Mouse (Mus musculus): ENCODE results near the gene Prpf18.
A peak's percentile ranks its signal among the peaks of the same experiment; 100 is the strongest.
"Not testable (repeated sequence)": the region's sequence is repeated elsewhere in the genome, so short reads cannot be mapped to it uniquely, and the experiment has no call there.

Gene Prpf18

DNA sequence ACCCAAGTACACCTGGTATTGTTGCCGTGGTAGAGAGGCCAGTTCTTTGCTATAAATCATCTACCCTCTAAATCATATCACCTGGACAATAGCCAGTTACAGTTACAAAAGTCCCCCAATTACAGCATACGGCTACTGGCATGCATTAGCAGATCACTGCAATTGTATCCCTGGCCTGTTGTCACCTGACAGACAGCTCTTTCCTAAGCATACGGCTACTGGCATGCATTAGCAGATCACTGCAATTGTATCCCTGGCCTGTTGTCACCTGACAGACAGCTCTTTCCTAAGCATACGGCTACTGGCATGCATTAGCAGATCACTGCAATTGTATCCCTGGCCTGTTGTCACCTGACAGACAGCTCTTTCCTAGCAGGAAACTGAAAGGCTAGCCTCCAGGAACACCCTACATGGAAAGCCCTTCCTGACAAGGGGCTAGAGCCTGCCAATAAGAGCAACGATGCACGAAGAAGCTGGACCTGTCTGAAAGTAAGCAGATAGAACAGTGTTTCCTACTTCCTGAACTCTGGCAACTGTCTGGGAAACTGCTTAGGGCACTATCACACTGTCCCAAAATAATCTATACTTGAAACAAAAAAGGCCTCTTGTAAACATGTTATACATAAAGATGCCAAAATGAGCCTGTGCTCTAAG lies 37.5 kb downstream of the Prpf18 start:
- DNase-seq (ENCODE audit: low spot score in 2 of 2) = not testable (repeated sequence)

DNA sequence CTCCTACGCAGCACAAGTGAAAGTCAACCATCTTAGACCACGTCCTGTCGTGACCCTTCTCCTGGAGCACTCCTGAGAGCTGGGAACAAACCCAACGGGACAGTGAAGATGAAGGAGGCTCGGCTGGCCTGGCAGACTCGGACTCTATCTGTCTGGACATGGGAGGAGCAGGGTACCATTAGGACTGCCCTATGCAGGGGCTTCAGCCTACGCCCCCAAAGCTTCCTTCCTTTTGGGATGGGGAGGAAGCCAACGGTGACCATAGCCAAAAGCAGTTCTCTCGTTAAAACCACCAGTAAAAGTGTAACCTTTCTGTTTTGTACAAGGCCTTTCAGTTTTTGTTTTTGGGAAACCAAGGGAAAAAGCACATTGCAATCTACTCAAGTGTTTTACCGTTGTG lies 40.2 kb downstream of the Prpf18 start:
- no peak for DNase-seq (ENCODE audit: low spot score in 2 of 2)

DNA sequence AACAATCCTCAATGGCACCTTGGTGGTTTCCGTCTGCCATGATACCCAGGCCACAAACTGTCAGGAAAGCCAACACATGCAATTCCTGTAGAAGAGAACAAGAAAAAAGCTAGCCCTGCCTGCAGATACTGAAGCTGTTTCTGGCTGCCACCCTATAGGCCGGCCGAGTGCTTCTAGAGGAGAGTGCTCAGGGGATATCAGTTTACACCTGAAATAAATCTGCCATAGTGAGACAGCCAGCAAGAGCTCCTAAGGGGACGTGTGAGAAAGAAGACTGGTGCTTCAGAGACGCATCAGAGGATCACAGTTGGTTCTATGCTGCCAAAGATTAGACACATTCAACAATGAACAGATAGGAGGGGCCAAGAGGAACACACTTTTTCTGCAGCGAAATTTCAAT lies 40.6 kb downstream of the Prpf18 start:
- DNase-seq (ENCODE audit: low spot score in 2 of 2) = no peak

DNA sequence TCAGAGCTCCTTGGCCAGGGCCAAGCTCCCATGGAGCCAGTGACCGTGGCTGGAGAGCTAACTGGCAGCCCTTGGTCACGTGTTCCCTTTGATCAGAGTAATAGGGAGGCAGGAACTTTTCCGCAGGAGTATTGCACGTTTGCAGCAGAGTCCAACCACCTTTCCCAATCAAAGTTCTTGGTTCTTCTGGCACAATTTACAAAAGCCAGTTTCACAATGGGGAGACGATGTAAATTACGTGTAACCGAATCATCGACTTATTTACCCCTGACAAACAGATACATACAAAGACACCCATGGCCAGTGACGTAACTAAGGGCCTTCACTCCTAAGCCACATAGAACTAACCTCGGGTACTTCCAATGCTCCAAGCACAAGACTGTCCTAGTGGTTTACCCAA lies 42.5 kb downstream of the Prpf18 start:
- no peak for DNase-seq (ENCODE audit: low spot score in 2 of 2)

DNA sequence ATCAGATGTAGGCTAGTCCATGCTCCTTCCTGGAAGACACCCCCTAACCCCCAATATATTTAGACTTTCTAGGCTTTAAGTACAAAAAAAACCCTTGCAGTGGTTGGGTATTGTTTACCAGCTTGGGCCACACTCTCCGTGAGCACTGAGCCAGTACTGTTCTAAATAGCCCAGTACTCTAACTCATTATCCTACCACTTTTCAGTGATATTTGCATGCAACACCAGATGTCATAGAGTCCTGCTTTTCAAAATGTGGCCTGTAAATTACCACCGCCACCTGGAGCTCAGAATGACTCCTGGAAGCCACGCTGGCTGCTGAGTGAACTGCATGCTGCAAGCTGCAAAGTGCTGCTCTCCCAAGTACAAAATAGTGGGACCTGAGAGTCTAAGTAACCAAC lies 43.7 kb downstream of the Prpf18 start:
- no peak for DNase-seq (ENCODE audit: low spot score in 2 of 2)

DNA sequence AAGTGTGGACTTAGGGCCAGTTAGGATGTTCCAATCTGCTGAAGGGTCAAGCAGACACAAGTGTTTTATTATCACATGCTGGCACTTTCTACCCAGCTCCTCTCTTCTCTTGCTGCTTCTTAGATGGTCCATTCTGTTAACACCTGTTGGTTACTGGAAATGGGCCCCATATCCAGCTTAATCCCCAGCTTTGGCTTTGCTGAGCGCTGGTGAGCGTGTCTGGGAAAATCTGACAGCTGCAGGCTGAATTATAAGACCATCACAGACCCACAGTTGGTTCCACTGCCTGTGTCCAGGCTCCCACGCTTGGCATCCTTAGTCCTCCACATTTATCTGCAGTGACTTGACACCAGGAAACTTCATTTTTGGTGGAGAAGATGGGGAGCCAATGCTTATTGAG lies 45.4 kb downstream of the Prpf18 start:
- DNase-seq (ENCODE audit: low spot score in 2 of 2) = no peak

DNA sequence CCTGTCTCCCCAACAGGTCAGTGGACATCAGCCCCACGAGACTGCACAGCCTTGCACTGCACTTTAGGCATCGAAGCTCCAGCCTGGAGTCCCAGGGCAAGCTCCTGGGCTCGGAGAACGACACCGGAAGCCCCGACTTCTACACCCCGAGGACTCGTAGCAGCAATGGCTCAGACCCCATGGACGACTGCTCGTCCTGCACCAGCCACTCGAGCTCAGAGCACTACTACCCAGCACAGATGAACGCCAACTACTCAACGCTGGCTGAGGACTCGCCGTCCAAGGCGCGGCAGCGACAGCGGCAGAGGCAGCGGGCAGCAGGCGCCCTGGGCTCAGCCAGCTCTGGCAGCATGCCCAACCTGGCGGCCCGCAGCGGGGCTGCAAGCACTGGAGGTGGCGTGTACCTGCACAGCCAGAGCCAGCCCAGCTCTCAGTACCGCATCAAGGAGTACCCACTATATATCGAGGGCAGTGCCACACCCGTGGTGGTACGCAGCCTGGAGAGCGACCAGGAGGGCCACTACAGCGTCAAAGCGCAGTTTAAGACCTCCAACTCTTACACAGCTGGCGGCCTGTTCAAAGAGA lies 48.5 kb downstream of the Prpf18 start:
- no peak for DNase-seq (ENCODE audit: low spot score in 2 of 2)

DNA sequence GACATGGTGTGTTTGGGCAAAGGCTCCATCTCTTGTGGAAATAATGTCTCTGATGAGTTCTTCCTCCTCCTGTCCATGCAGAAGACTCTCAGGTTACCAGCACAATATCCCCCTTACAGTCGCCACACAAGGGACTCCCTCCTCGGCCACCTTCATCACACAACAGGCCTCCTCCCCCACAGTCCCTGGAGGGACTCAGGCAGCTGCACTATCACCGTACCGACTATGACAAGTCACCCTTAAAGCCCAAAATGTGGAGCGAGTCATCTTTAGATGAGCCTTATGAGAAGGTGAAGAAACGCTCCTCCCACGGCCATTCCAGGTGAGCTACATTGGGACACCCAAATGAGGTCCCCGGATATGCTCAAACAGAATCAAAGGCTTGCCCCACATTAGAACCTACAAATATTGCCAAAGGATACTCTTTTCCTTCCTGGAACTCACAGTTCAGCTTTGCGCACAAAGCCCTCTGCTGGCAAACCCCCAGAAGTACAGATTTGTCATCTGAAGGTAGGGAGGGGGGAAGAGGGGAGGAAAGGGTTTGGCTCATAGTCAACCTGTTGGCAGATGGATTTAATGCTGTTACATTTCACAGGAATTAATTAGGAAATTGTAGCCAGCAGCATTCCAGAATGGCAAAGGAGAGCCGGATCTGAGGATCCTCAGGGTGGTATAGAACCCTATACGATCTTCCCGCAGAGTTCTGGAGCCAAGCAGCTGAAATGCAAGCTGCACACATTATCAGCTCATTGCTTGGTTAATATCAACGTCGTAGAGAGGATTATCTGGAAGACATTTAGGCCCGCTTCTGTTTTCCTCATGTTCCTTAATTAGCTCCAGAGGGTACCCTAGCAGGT lies 50.7 kb downstream of the Prpf18 start:
- DNase-seq (ENCODE audit: low spot score in 2 of 2) = peak; percentile 22 to 41

DNA sequence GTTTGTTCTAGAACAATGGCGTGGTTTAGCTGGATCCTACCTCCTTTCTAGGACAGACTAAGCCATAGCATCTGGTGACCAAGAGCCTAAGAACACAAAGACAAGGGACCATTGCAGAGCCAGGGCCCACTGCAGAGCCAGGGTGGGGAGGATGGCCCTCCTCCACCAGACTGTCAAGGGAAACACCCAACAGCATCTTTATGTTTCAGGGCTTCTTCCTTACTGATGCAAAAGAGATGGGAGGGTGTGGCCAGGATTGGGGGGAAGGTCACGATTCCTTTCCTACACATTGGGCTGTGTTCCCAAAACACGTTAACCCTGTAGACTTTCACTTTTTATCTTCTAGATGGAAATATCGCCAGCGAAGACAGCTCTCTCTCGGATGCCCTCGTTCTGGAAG lies 54.9 kb downstream of the Prpf18 start:
- DNase-seq (ENCODE audit: low spot score in 2 of 2) = no peak

DNA sequence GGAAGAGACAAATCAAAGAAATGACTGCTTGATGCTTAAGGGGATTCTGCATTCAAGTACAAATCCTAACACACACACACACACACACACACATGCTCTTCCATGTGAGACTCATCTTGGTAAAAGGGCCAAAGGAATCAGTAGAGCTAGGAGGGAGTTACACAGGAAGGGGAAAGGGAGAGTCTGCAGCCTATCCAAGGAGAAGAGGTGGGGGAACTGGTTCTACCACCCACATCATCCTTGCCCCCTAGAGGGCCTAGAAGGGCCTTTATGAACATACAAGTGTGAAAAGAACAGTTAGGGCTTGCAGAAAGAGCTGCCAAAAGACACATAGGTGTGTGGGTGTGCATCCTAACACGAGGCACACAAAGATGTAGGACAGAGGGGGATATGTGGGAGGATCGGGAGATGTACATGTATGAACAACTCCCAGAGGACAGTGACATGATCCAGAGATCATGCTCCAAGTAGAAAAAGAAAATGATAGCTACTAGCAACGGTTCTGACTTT lies 58.0 kb downstream of the Prpf18 start:
- DNase-seq (ENCODE audit: low spot score in 2 of 2) = no peak

DNA sequence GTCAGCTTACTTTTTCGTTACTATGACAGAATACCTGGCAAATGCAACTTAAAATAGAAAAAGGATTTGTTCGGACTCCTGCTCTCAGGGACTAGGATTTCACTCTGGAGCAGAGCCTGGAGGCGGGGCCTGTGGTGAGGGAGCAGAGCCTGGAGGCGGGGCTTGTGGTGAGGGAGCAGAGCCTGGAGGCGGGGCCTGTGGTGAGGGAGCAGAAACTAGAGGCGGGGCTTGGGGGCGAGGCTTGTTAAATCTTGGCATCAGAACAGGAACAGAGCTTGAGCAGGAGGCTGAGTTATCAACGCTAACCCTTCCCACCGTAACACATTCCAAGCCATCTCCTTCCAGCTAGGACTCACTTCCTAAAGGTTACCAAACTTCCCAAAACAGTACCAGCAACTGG lies 58.5 kb downstream of the Prpf18 start:
- no peak for DNase-seq (ENCODE audit: low spot score in 2 of 2)

DNA sequence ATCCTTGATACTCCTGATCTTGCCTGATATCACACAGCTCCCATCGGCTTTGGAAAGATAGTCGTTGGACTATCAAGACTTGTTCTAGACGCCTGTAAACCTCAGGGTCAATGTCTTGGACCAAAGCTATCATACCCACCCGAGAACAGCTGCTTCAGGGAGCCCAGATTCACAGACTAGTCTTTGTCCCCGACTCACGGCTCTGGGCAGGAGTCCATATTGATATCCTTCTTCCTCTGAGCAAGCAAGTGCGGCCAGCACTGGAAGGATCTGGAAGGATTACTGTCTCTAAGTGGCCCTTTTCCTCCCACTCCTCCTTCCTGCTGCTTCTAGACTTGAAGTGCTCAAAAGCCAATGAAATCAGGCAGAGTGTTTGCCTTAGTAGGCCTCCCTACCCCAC lies 59.2 kb downstream of the Prpf18 start:
- DNase-seq (ENCODE audit: low spot score in 2 of 2) = no peak

DNA sequence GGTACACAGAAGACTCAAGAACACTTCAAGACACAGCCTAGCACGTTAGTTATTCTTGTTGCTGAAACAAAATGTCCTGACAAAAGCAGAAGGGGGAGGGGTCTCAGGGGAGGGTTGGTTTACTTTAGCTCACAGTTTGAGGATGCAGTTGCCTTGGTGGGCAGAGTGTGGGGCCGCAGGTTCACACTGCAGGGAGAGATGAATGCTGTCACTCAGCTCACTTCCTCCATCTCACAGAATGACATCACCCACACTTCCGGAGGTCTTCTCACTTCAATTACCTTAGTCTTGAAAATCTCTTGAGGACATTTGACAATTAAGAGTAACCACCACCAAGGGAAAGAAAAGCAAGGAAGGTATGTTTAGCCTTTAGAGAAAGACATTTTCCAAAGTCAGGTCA lies 60.3 kb downstream of the Prpf18 start:
- DNase-seq (ENCODE audit: low spot score in 2 of 2) = no peak

DNA sequence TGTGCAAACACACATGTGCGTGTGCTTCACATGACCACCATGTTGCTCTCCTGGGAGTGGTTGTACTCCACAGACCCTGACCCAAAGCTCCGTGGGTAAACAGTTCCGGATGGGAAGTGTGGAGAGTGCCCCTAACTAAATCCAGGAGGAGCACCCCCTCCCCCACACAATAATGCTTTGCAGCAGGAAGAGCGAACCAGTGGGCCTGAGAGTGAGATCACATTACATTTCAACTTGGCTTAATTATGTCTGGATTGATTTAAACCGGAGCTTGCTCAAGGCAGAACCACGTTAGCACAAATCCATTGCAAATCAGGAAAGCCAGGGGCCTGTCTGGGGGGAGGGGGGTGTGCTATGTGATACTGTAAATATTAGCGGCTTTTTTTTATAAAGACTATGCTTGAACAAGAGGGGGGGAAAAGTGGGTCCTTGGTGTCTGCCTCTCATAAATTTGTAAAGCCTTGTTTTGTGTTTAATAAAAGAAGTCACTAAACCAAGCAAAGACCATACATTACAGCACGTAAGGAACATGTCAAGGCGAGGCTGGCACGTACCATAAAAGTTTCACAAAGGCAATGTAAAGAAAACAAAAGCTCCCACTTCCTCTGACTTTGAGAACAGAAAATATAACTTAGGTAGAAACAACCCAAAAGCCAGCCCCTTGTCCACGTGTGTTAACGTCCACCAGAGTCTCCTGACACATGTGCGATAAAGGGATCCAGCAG lies 64.1 kb downstream of the Prpf18 start:
- no peak for DNase-seq (ENCODE audit: low spot score in 2 of 2)

DNA sequence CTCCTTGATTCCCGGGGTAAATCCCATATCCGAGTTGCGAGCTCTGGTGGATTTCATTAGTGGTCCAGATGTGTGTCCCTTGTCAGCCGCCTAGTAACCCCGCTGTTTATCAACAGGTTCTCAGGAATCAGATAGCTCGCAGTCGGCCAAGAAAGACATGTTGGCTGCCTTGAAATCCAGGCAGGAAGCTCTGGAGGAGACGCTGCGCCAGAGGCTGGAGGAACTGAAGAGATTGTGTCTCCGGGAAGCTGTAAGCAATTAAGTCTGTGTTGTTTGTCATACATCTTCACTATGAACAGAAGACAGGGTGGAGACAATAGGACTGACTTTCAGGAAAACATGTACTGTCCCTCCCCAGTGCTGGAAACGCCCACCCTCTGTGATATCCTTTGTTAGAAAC lies 65.7 kb downstream of the Prpf18 start:
- no peak for DNase-seq (ENCODE audit: low spot score in 2 of 2)

DNA sequence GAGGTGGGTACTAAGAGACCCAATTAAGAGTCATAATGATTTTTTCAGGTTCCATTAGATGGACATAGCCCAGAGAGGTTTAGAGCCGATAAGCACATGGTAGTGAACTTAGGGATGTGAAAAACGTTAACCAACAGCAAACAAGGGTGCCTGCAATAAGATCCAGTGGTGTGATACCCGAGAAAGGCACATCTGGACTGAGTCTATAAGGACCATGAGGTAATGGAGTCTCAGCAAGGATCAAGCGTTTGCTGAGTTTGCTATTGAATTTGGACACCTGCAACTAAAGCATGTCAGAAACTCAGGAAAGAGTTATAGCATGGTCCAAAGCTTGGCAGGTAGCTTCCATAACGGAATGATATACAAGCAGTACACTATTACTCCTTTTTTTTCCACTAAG lies 67.7 kb downstream of the Prpf18 start:
- no peak for DNase-seq (ENCODE audit: low spot score in 2 of 2)

DNA sequence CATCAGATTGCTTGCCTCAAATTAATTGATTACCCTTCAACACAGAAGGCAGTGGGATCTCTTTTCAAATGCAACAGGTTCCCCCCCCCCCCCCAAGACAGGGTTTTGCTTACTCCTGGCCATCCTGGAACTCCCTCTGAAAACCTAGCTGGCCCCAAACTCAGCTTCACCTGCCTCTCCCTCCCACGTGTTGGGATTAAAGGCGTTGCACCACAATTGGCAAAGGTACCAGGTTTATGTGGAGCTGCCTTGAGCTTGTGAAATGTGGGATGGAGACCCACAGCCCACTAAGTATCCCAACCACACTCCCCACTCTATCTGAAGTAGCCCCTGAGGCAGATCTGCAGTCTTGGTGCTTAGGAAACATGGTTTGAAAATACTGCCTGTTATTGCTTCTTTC lies 69.0 kb downstream of the Prpf18 start:
- no peak for DNase-seq (ENCODE audit: low spot score in 2 of 2)

DNA sequence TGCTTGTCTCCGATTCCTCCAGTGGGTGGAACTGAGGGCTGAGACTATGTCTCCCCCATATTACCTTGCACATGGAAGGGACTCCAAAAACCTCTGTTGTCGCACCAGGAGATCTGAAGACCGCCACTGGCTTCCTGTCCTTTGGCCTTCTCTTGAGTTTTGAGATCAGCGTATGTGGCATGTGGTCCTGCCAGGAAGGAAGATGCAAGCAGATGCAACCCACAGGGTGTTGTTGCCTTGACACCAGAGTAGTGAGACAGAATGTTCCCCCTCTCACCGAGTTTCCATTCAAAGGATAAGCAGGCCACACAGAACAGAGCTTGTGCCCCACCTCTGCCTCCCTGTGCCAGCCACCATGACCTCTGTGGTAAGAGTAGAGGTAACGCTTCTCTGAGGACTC lies 71.2 kb downstream of the Prpf18 start:
- no peak for DNase-seq (ENCODE audit: low spot score in 2 of 2)

DNA sequence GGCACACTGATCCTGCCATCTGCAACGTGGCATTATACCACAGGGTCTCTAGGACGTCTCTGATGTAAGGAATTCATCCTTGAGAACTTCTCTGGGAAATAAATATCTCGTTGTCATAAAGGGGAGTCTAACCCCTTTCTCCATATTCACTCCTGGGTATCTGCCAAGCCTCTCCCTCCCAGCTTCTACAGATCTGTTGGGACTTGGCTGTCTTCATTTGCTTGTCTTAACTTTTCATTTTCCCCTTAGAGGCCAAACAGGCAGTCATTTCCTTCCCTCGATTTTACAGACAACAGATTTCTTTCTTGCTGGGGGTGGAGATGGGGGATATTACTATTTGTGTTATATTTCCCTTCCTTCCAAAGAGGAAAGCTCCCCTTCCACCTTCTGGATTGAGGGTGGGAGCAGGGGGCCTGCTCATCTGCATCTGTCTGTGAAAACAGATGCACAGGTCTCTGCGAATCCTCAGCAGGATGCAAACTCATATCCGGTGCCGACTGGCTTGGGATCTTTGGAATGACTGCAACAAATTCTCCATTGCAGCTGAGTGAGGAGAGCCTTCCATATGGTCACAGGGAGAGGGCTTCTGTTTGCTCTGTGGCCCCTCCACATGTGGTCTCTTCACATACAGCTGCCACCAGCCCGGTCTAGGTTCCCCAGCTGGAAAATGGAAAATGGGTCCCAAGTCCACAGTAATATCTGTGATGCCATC lies 72.4 kb downstream of the Prpf18 start:
- no peak for DNase-seq (ENCODE audit: low spot score in 2 of 2)

DNA sequence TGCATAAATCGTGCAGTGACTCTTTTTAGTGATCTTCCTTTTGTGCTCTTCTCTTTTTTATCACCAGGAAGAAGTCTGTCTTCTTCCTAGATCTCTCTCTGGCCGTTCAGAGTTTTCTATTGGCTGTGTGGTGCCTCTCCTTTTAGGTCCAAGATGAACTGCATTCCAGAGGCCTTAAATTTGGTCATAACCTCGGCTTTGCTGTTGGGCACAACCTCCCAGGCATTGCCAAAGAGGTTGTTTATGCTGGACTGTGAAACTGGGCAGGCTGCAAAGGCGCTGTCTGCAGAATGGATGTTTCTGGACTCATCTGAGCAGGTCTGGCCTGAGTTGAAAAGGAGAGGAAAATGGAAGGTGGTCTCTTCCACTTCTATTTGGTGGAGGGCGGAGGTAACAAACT lies 73.6 kb downstream of the Prpf18 start:
- DNase-seq (ENCODE audit: low spot score in 2 of 2) = no peak

DNA sequence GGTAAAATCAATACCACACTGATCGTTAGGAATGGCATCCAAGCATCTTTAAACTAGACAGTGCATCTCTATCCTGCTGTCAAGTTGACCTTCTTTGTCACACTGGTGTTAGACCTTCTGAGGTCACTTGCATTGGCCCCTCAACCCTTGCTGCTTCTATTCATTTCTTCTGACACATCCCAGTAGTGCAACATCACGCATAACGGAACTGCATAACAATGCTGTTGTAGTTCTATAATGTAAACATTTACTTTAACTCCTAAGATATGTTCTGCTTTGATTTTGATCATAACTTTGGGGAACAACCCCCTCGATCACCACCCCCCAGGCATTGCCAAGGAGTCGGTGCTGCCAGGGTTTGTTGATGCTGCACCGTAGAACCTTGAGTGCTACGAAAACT lies 75.9 kb downstream of the Prpf18 start:
- DNase-seq (ENCODE audit: low spot score in 2 of 2) = no peak

DNA sequence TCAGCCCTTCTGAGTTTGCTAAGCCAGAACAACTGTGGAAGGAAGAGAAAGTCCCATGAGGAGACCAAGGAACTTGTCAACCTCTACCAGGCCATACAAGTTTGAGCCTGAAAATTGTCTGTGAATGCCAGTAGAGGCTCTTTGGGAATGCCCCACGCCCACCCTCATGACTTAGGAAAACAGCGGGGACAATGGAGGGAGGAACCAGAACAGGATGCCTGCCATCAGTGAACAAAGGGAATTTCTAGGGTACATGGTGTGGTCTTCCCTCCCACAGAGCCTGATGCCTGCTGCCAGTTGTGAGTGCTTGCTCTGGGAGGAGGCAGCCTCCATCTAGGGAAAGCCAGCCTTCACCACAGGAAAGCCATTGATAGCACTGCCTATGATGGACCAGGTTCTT lies 76.8 kb downstream of the Prpf18 start:
- no peak for DNase-seq (ENCODE audit: low spot score in 2 of 2)

Measured in frontal cortex, postnatal 25 days (tissue).